Mouse (Mus musculus) large intestine, adult 2 months (tissue): Measurements from ENCODE around the gene Rbm4b. TPM values are rescaled to one million over a fixed set of nuclear protein-coding genes. Genes with fewer than 3 reads are reported as not detected.

Experiments
- DNase-seq: peaks from one replicate; pipeline ENCODE4 v3.0.0-alpha.2; 2012; ENCODE audit warnings: low read depth, low spot score
- WGBS: fragments of 180-500 bp; shearing (Covaris S2); methylation state at CpG from one replicate; pipeline ENCODE4 v1.1.7; 2018; 5-methylcytosine and 5-hydroxymethylcytosine counted together
- polyA plus RNA-seq: library from polyadenylated mRNA; depleted of rRNA; stranded (reverse); fragments of >200 nt; gene quantifications from 2 replicates; pipeline ENCODE4 v1.2.3, GENCODE M21; 2012; rRNA removed

Rbm4b gene
- polyA plus RNA-seq, result 3.6 and 4.6 TPM in 2 replicates

DNA sequence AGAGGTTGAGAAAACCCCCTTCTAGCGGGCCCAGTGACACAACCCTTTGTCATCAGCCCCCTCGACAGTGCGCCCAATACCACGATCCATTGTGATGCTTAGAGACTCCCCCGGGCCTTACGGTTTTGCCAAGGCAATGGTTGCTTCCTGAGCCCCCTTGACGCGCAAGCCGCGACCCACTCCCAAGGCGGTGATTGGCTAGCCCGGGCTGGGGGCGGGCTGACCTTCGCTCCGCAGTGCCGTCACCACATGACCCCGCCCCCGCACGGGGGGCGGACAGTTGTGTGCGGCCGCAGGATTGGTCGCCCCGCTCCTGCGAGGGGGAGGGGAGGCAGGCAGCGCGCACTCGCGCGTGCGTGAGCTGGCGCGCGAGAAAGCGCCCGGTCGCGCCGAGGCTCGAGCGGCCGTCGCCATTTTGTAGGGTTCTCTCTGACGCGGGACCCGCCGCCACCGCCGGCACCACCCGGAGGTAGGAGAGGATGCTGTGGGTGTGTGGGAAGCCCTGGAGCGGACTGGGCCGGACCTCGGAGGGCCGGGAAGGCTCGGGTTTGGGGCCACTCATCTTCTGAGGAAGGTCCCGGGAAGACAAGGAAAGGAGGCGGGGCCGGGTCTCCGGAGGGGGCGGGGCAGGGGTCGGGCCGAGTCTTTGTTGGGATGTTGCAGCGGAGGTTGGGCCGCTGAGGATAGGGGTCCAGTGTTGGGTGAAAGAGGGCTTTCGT lies at the start of gene Rbm4b:
Rbm4b (plus strand) TSS at position 305 of the 719 bp plus-strand sequence.
- peak; percentile 57 for DNase-seq
- WGBS, result under 1% methylated on average over 64 of the region's 65 CpGs

DNA sequence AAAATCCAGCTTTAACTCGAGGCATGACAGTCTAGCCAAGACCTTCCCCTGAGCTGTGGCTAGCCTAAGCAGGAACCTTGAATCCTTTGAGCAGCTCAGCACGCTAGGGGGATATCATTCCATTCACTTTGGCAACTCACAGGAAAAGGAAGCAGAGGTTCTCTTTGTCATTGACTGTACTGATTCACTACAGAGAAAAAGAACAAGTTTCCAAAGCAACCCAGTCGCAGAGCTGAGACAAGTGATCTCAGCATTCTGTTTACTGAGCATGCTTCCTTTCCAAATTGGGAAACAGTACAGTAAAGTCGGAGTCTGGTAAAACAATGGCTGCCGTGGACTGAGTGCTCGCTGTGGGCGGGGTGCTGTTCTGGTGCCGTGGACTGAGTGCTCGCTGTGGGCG lies 47.5 kb upstream of the Rbm4b start:
- 64% methylated on average over 10 of the region's 10 CpGs for WGBS
- no peak for DNase-seq

DNA sequence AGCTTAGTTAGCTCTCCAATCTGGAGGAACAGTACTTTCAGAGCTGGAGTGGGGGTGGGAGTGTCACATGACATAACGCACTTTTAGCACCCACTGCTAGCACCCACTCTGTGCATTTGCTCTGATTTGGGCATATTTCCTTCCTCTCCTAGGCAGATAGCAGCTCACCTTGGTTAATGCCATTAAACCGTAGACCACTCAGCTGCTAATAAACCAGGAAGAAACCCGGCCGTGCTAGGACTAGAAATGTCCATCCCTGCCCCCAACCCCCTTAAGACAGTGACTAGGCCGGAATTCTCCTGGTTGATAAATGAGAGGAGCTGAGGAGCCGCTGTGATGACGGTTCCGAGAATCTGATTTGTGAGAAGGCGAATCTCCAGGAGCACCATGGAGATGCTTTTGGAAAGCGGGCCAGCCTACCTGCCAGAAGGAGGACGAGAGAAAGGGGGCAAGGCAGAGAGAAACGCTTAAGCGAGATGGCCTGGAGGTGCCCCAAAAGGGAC lies 45.1 kb upstream of the Rbm4b start, which contains the start of gene Sptbn2:
Sptbn2 (plus strand) TSS at position 70 of the 503 bp plus-strand sequence.
- DNase-seq, result no peak
- 64% methylated on average over 13 of the region's 13 CpGs for WGBS

DNA sequence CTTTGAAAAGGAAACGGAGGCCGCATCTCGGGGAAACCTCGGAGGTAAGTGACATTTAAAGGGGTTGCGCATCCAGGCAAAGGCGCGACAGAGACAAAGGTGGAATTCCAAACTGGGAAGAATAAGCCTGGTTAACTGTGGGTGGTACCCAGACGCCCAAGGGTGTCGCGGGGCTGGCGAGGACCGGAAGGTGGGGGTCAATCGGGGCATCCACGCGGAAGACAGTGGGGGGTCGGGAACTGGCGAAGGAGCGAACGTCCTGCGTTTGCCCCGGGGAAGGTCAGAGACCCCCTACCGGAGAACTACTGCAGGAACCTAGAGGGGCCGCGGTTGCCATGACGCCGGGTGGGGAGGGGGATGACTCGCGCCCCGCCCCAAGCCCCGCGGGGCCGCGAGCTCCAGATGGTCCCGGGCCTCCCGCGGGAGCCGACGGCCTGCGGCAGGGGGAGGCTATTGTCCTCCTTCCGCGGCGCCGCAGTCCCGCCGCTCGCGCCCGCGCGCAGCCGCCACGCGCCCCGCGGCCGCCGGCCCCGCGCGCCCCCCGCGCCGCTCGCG lies 44.6 kb upstream of the Rbm4b start:
- 5% methylated on average over 61 of the region's 65 CpGs for WGBS
- no peak for DNase-seq

DNA sequence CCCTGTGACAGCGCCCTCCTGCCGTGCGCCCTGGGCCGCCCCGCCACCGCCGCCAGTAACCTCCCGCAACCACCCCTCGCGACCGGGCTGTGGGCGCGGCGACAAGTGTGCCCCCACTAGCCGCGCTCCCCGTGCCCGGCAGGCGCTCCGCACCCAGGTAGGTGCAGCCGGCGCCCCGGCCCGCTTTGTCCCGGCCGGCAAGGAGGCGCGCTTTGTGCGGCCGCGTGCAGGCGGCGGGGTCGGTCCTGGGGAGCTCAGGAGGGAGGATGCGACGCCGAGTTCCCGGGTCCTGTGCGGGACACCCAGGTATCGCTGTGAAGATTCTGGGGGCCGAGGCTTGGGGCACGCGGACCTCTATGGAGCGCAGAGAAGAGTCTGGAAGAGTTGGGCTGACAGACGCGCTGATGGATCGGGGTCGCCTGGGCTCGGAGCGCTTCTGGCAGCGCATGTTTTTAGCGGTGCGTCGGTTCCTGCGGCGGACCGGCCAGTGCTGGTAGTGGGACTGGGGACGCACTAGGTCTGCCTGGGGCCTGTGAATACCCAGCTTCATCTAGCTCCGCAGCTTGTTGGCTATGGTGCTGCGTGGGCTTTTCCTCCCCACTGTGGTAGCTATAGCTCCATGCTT lies 44.0 kb upstream of the Rbm4b start:
- WGBS, result 3% methylated on average over 60 of the region's 60 CpGs
- DNase-seq, result no peak

DNA sequence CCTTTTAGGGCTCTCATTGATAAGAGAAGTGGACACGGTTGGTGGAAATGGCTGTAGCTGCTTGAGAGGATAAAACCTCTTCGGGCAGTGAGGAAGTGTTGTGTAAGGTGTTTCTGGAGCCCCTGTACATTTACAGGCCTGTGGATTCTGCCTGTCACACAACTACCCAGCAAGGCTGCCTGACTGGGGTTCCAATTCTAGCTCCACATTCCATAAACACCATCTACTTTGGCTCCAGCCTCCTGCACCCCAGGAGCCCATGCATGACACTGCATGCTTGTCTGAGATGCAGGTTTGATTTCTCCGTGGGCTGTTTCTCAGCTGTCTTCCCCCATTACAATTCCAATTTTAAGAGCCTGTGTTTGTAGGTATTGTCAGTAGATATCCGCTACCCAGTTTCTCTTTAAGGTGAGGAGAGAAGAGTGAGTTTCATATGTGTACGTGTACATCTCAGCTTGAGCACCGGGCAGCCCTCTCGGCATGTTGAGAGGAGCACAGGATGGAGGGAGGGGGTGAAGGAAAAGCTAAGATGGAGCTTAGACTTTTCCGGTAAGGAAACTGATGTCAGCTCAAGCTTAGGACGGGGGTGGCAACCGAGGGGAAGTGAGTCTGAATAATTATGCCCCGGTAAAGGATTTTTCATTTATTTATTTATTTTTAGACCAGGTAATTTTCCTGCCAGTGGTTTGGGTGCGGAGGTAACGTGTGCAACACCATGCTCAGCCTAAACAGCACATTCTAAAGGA lies 43.3 kb upstream of the Rbm4b start:
- DNase-seq, result no peak

GRCm38 (mm10) chr19:4713886-4714285 lies 42.4 kb upstream of the Rbm4b start:
- WGBS, result 83% methylated on average over 3 of the region's 3 CpGs
- no peak for DNase-seq

More for the DNA sequence above, 43.3 kb upstream of the Rbm4b start:
- WGBS, result 61% methylated on average over 13 of the region's 13 CpGs

GRCm38 (mm10) chr19:4716756-4717155 lies 39.5 kb upstream of the Rbm4b start:
- WGBS, result 93% methylated on average over 14 of the region's 14 CpGs
- DNase-seq, result no peak

DNA sequence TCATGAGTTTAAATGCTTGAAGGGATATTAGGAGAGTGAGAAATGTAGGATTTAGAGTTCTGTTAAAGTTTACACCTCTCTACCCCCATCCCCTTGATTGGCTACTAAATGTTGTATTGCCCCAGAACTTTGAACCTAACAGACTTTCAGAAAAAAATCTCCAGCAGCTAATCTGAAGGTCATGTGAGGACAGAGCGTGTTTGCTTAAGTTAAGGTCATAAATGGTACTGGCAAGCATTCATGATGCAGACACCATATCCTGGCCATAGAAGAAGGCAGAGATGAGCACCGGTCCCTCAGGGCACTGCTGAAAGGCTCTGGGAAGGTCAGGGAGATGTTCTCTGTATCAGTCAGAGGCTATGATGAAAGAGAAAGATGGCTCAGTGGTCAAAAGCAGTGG lies 39.0 kb upstream of the Rbm4b start:
- no peak for DNase-seq
- WGBS, result 38% methylated on average over 2 of the region's 2 CpGs

GRCm38 (mm10) chr19:4718716-4719115 lies 37.6 kb upstream of the Rbm4b start:
- no peak for DNase-seq
- 14% methylated on average over 12 of the region's 12 CpGs for WGBS

DNA sequence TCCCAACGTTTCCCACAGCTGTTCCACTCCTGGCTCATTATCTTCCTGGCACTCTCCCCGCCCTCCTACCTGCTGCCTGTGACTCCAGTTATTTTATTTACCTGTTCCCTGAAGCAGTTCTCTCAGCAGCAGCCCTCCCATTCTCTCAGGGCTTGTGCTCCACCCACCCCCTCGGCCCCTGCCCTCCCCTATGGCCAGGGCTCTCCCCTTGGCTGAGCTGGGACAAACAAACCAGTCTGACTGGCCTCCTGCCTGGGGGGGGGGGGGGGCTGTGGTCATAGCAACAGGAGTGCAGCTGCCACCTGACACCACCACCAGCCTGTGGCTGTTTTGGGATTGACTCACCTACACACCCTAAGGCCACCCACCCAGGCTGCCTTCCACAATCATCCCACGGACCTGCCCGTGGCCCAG lies 36.9 kb upstream of the Rbm4b start:
- WGBS, result 6% methylated on average over 5 of the region's 5 CpGs

DNA sequence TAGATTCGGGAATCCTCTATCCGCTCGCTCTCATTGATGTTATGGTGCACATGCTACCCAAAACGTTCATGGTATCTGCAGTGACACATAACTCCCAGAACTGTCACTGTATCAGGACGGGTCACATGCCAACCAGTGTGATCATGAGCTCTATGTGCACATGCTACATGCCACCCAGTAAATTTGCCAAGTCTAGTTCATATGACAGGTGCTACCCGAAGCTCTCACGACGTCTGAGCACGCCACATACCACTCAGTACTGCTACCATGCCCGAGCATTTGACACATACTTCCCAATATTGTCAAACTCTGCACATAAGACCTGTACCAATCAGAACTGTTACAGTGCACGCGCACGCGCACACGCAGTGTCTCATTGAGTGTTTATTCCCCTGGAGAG lies 36.2 kb upstream of the Rbm4b start:
- DNase-seq, result no peak
- WGBS, result 47% methylated on average over 15 of the region's 15 CpGs

More for the DNA sequence above, 36.9 kb upstream of the Rbm4b start:
- peak; percentile 35 for DNase-seq

DNA sequence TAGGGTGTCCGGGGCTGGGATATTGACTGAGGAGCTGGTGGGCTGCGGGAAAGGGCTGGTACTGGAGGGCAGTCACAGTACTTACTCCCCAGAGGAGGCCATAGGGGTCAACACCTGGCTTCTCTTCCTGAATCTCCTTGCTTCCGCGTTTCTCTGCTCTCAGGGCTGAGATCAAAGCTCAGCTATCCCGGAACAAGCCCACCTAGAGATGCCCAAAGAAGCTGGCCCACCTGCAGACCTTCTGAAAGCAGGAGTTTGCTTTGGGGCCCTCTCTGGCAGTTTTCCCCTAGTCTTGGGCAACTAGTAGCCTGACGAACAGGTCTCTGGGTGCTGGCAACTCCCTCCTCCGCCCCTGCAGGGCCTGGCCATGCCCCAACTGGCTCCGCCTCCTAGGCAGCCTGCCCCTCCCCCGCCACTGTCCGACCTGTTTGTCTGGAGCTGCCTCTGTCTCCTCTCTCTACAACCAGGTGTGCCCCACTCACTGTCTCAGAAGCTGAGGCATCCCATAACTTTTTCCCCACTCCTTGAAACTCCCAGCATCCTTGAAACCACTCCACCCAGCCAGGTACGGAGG lies 35.5 kb upstream of the Rbm4b start:
- DNase-seq, result peak; percentile 62

GRCm38 (mm10) chr19:4729186-4729585 lies 27.1 kb upstream of the Rbm4b start:
- DNase-seq, result no peak
- 82% methylated on average over 9 of the region's 9 CpGs for WGBS

More for the DNA sequence above, 35.5 kb upstream of the Rbm4b start:
- WGBS, result 10% methylated on average over 11 of the region's 11 CpGs

DNA sequence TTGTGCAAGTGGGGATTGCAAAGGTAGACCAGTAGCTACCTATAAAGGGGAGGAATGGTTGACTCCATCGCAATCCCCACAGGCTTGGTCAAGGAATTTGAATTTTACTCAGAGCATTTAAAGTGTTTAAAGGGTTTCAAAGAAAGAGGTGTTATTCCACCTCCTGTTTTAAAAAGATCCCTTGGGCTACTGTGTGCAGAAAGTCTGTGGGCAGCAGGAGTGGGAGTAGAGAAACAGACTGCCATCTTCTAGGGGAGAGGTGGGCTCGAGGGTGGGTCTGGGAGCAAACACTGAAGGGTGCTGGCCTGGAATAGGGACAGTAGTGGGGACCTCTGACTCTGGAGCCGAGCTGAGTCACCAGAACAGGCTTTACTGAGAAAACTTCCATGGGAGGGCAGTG lies 23.2 kb upstream of the Rbm4b start:
- WGBS, result 84% methylated on average over 3 of the region's 3 CpGs
- DNase-seq, result no peak

DNA sequence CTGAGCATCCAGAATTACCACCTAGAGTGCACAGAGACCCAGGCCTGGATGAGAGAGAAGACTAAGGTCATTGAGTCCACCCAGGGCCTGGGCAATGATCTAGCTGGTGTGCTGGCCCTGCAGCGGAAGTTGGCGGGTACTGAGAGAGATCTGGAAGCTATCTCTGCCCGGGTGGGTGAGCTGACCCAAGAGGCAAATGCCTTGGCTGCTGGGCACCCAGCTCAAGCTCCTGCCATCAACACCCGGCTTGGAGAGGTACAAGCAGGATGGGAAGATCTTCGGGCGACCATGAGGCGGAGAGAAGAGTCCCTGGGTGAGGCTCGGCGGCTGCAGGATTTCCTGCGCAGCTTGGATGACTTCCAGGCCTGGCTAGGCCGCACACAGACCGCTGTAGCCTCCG lies 18.4 kb upstream of the Rbm4b start:
- DNase-seq, result no peak
- WGBS, result 79% methylated on average over 13 of the region's 13 CpGs

GRCm38 (mm10) chr19:4739053-4739452 lies 17.2 kb upstream of the Rbm4b start:
- DNase-seq, result no peak
- WGBS, result 92% methylated on average over 11 of the region's 11 CpGs

GRCm38 (mm10) chr19:4739762-4740161 lies 16.5 kb upstream of the Rbm4b start:
- DNase-seq, result no peak
- WGBS, result 92% methylated on average over 5 of the region's 5 CpGs

GRCm38 (mm10) chr19:4741482-4741881 lies 14.8 kb upstream of the Rbm4b start:
- no peak for DNase-seq
- 81% methylated on average over 10 of the region's 10 CpGs for WGBS

- WGBS, result 93% methylated on average over 6 of the region's 6 CpGs
- no peak for DNase-seq
Observed at GRCm38 (mm10) chr19:4742229-4742628, 14.1 kb upstream of the Rbm4b start.
